Mouse (Mus musculus) neural tube, embryonic 12.5 days (tissue): ENCODE measurements around the gene Nsd1. TPM values are rescaled to one million over a fixed set of nuclear protein-coding genes. Genes with fewer than 3 reads are reported as not detected.

Experiments used
- ATAC-seq: fragments of 200-750 bp; cut with Nextera tagmentation; 2 replicates; pipeline ENCODE4 v1.8.0; 2017; ENCODE audit warnings: low read depth, mild to moderate bottlenecking, moderate TSS enrichment, moderate library complexity; ENCODE audit not compliant: low FRiP score
- H3K27ac ChIP-seq: fragments of 300-500 bp; sonication (generic); 2 replicates; pipeline ENCODE4 v1.5.1; 2016
- H3K27me3 ChIP-seq: fragments of 300-500 bp; sonication (generic); replicated peaks from 2 replicates; pipeline ENCODE4 v1.6.1; 2016; ENCODE audit warnings: mild to moderate bottlenecking
- H3K36me3 ChIP-seq: fragments of 300-500 bp; sonication (generic); 2 replicates; pipeline ENCODE4 v1.6.1; 2016; ENCODE audit warnings: mild to moderate bottlenecking
- H3K4me1 ChIP-seq: fragments of 300-500 bp; sonication (generic); 2 replicates; pipeline ENCODE4 v1.6.1; 2016
- H3K4me2 ChIP-seq: fragments of 300-500 bp; sonication (generic); replicated peaks from 2 replicates; pipeline ENCODE4 v1.6.1; 2016; ENCODE audit warnings: mild to moderate bottlenecking
- H3K4me3 ChIP-seq: fragments of 300-500 bp; sonication (generic); 2 replicates; pipeline ENCODE4 v1.5.1; 2016
- H3K9ac ChIP-seq: fragments of 300-500 bp; sonication (generic); 2 replicates; pipeline ENCODE4 v1.6.1; 2016; ENCODE audit warnings: mild to moderate bottlenecking
- H3K9me3 ChIP-seq: fragments of 300-500 bp; sonication (generic); 2 replicates; pipeline ENCODE4 v1.6.1; 2016; ENCODE audit warnings: mild to moderate bottlenecking
- WGBS: fragments of 180-500 bp; shearing (Covaris S2); methylation state at CpG from one replicate; pipeline ENCODE4 v1.1.7; 2016; 5-methylcytosine and 5-hydroxymethylcytosine counted together
- polyA plus RNA-seq: library from polyadenylated mRNA; unstranded; fragments of >200 nt; fragmentation: Nextera tagmentation; extraction: Ambion mirVana; gene quantifications from 2 replicates; pipeline ENCODE4 v1.2.1, GENCODE M21; 2016

Nsd1 gene
- polyA plus RNA-seq, 1 experiment from 2014 or later, result 68.6 TPM

GRCm38 (mm10) chr13:55296760-55297159 lies 87.2 kb downstream of the Nsd1 start:
- H3K36me3 ChIP-seq, result peaks cover 73% of the 10 kb centered on the region
- no peak overlapping the region for H3K27ac ChIP-seq
- H3K9ac ChIP-seq, result no peak overlapping the region
- H3K4me1 ChIP-seq, result no peaks in the 10 kb centered on the region
- no peaks in the 10 kb centered on the region for H3K27me3 ChIP-seq
- no peak overlapping the region for H3K4me2 ChIP-seq
- no peak for ATAC-seq
- 95% methylated on average over 1 of the region's 1 CpGs for WGBS
- no peaks in the 10 kb centered on the region for H3K9me3 ChIP-seq
- H3K4me3 ChIP-seq, result no peak overlapping the region

- Histone ChIP-seq H3K36me3 (peaks cover 81% of the 10 kb centered on the region), H3K4me2 (no peak overlapping the region), H3K9ac (no peak overlapping the region), H3K9me3 (no peaks in the 10 kb centered on the region), H3K4me3 (no peak overlapping the region), H3K4me1 (no peaks in the 10 kb centered on the region), H3K27ac (no peak overlapping the region), H3K27me3 (no peaks in the 10 kb centered on the region)
- ATAC-seq, result no peak
- WGBS, result 95% methylated on average over 5 of the region's 5 CpGs
Observed at GRCm38 (mm10) chr13:55300913-55301312, 91.3 kb downstream of the Nsd1 start.

GRCm38 (mm10) chr13:55312028-55312630 lies 102.5 kb downstream of the Nsd1 start:
- 94% methylated on average over 8 of the region's 8 CpGs for WGBS
- H3K36me3 ChIP-seq, result peaks cover 86% of the 10 kb centered on the region
- H3K4me3 ChIP-seq, result no peak overlapping the region
- H3K27ac ChIP-seq, result no peak overlapping the region
- H3K9me3 ChIP-seq, result no peaks in the 10 kb centered on the region
- no peaks in the 10 kb centered on the region for H3K27me3 ChIP-seq
- H3K4me1 ChIP-seq, result no peaks in the 10 kb centered on the region
- H3K9ac ChIP-seq, result no peak overlapping the region
- ATAC-seq, result no peak
- H3K4me2 ChIP-seq, result no peak overlapping the region

GRCm38 (mm10) chr13:55313051-55313450 lies 103.5 kb downstream of the Nsd1 start:
- H3K4me3 ChIP-seq, result no peak overlapping the region
- no peak for ATAC-seq
- H3K4me1 ChIP-seq, result no peaks in the 10 kb centered on the region
- no peak overlapping the region for H3K27ac ChIP-seq
- H3K9ac ChIP-seq, result no peak overlapping the region
- peaks cover 86% of the 10 kb centered on the region for H3K36me3 ChIP-seq
- 88% methylated on average over 9 of the region's 9 CpGs for WGBS
- no peaks in the 10 kb centered on the region for H3K9me3 ChIP-seq
- no peaks in the 10 kb centered on the region for H3K27me3 ChIP-seq
- no peak overlapping the region for H3K4me2 ChIP-seq

GRCm38 (mm10) chr13:55314891-55315412 lies 105.4 kb downstream of the Nsd1 start:
- H3K4me2 ChIP-seq, result no peak overlapping the region
- ATAC-seq, result no peak
- H3K4me1 ChIP-seq, result peaks cover 2% of the 10 kb centered on the region; the same call in 1 of the 2 replicates
- H3K36me3 ChIP-seq, result peaks cover 93% of the 10 kb centered on the region
- H3K4me3 ChIP-seq, result no peak overlapping the region
- H3K27ac ChIP-seq, result no peak overlapping the region
- H3K9ac ChIP-seq, result no peak overlapping the region
- 91% methylated on average over 2 of the region's 2 CpGs for WGBS
- no peaks in the 10 kb centered on the region for H3K27me3 ChIP-seq
- no peaks in the 10 kb centered on the region for H3K9me3 ChIP-seq

- Histone ChIP-seq H3K9ac (no peak overlapping the region), H3K4me3 (no peak overlapping the region), H3K27me3 (no peaks in the 10 kb centered on the region), H3K36me3 (peaks cover 70% of the 10 kb centered on the region), H3K27ac (no peak overlapping the region), H3K4me1 (peaks cover 26% of the 10 kb centered on the region), H3K9me3 (no peaks in the 10 kb centered on the region), H3K4me2 (no peak overlapping the region)
- ATAC-seq, result no peak
- 86% methylated on average over 3 of the region's 3 CpGs for WGBS
Observed at GRCm38 (mm10) chr13:55318351-55318750, 108.8 kb downstream of the Nsd1 start.

GRCm38 (mm10) chr13:55319931-55320533 lies 110.5 kb downstream of the Nsd1 start, which contains the start of gene Prelid1:
Gene Prelid1 (plus strand): TSS chr13:55320500.
- peak within 1 kb of the TSS; percentile 95 for H3K9ac ChIP-seq
- no peaks in the 10 kb centered on the region for H3K27me3 ChIP-seq
- peaks cover 37% of the 10 kb centered on the region for H3K4me1 ChIP-seq
- H3K36me3 ChIP-seq, result peaks cover 69% of the 10 kb centered on the region
- no peaks in the 10 kb centered on the region for H3K9me3 ChIP-seq
- H3K4me2 ChIP-seq, result peak within 1 kb of the TSS; percentile 85
- peak within 1 kb of the TSS; percentile 88 for H3K4me3 ChIP-seq
- 90% methylated on average over 4 of the region's 4 CpGs for WGBS
- H3K27ac ChIP-seq, result no peak within 1 kb of the TSS
- ATAC-seq, result no peak

GRCm38 (mm10) chr13:55321434-55322129 lies 112.0 kb downstream of the Nsd1 start, which contains the start of gene Rab24:
Gene Rab24 (minus strand): TSS chr13:55321946.
- ATAC-seq, result peak; percentile 85
- Histone ChIP-seq H3K9me3 (no peaks in the 10 kb centered on the region), H3K4me3 (peak within 1 kb of the TSS; percentile 88), H3K4me2 (peak within 1 kb of the TSS; percentile 85), H3K27me3 (no peaks in the 10 kb centered on the region), H3K36me3 (peaks cover 69% of the 10 kb centered on the region), H3K4me1 (peaks cover 37% of the 10 kb centered on the region), H3K27ac (0 out of 2 replicates have a peak within 1 kb of the TSS, but pooled peaks have one; percentile 10), H3K9ac (peak within 1 kb of the TSS; percentile 95)
- under 1% methylated on average over 73 of the region's 73 CpGs for WGBS

- peaks cover 63% of the 10 kb centered on the region for H3K36me3 ChIP-seq
- no peaks in the 10 kb centered on the region for H3K27me3 ChIP-seq
- H3K9ac ChIP-seq, result peak overlapping the region; percentile 95
- peaks cover 40% of the 10 kb centered on the region for H3K4me1 ChIP-seq
- H3K9me3 ChIP-seq, result no peaks in the 10 kb centered on the region
- H3K4me2 ChIP-seq, result peak overlapping the region; percentile 85
- ATAC-seq, result no peak
- WGBS, result 2% methylated on average over 31 of the region's 31 CpGs
- peak overlapping the region; percentile 88 for H3K4me3 ChIP-seq
- 0 out of 2 replicates have a peak overlapping the region, but pooled peaks have one; percentile 10 for H3K27ac ChIP-seq
Observed at GRCm38 (mm10) chr13:55322130-55322825, 112.7 kb downstream of the Nsd1 start.

- Histone ChIP-seq H3K9ac (no peak overlapping the region), H3K4me2 (no peak overlapping the region), H3K9me3 (no peaks in the 10 kb centered on the region), H3K36me3 (peaks cover 31% of the 10 kb centered on the region), H3K27ac (no peak overlapping the region), H3K4me3 (0 out of 2 replicates have a peak overlapping the region, but pooled peaks have one; percentile 7), H3K27me3 (no peaks in the 10 kb centered on the region), H3K4me1 (peaks cover 55% of the 10 kb centered on the region)
- ATAC-seq, result no peak
- WGBS, result 77% methylated on average over 11 of the region's 11 CpGs
Observed at GRCm38 (mm10) chr13:55325596-55325995, 116.0 kb downstream of the Nsd1 start.

- Histone ChIP-seq H3K27me3 (no peaks in the 10 kb centered on the region), H3K27ac (no peak overlapping the region), H3K4me1 (peaks cover 54% of the 10 kb centered on the region), H3K4me3 (no peak overlapping the region), H3K9ac (no peak overlapping the region), H3K36me3 (peaks cover 30% of the 10 kb centered on the region), H3K4me2 (peak overlapping the region; percentile 93; the same call in 1 of the 2 replicates), H3K9me3 (no peaks in the 10 kb centered on the region)
- no peak for ATAC-seq
- 61% methylated on average over 4 of the region's 4 CpGs for WGBS
Observed at GRCm38 (mm10) chr13:55327169-55327568, 117.6 kb downstream of the Nsd1 start.
